Mouse (Mus musculus) testis, postnatal 10 days (tissue): ENCODE results near the gene Ccnb2.

ENCODE experiments used
- DNase-seq: peaks from one replicate; pipeline ENCODE4 v3.0.0; 2021; ENCODE audit warnings: low spot score

Ccnb2 gene

GRCm38 (mm10) chr9:70384494-70384893, 36.9 kb downstream of the Ccnb2 start:
- no peak for DNase-seq

- DNase-seq, result no peak
These were observed 37.6 kb downstream of the Ccnb2 start for GRCm38 (mm10) chr9:70383750-70384149.

- no peak for DNase-seq
These were observed 39.3 kb downstream of the Ccnb2 start for GRCm38 (mm10) chr9:70382091-70382490.

- DNase-seq, result no peak
These were observed 41.6 kb downstream of the Ccnb2 start for GRCm38 (mm10) chr9:70379502-70380467.

GRCm38 (mm10) chr9:70371638-70372037, 49.7 kb downstream of the Ccnb2 start:
- no peak for DNase-seq

GRCm38 (mm10) chr9:70366898-70367297, 54.4 kb downstream of the Ccnb2 start:
- no peak for DNase-seq

GRCm38 (mm10) chr9:70365915-70366314, 55.4 kb downstream of the Ccnb2 start:
- DNase-seq, result no peak

GRCm38 (mm10) chr9:70364741-70365140, 56.6 kb downstream of the Ccnb2 start:
- no peak for DNase-seq

- DNase-seq, result no peak
These were observed 61.8 kb downstream of the Ccnb2 start for GRCm38 (mm10) chr9:70359402-70360131.
